Mouse (Mus musculus) intestine, embryonic 16.5 days (tissue): ENCODE measurements around the gene Iffo1. TPM values are rescaled to one million over a fixed set of nuclear protein-coding genes. Genes with fewer than 3 reads are reported as not detected.
A peak's percentile ranks its signal among the peaks of the same experiment; 100 is the strongest.

Experiments used
- ATAC-seq: fragments of 200-750 bp; cut with Nextera tagmentation; 2 replicates; pipeline ENCODE4 v1.8.0; 2017; ENCODE audit warnings: moderate TSS enrichment, moderate library complexity
- H3K27ac ChIP-seq: fragments of 300-500 bp; sonication (generic); 2 replicates; pipeline ENCODE4 v1.5.1; 2014; ENCODE audit warnings: mild to moderate bottlenecking, low read length
- H3K27me3 ChIP-seq: fragments of 300-500 bp; sonication (generic); replicated peaks from 2 replicates; pipeline ENCODE4 v1.6.1; 2014; ENCODE audit warnings: low read length, control low read depth, mixed read lengths; ENCODE audit not compliant: control insufficient read depth, insufficient read depth
- H3K36me3 ChIP-seq: fragments of 300-500 bp; sonication (generic); 2 replicates; pipeline ENCODE4 v1.6.1; 2014; ENCODE audit warnings: low read length, control low read depth; ENCODE audit not compliant: control insufficient read depth, insufficient read depth
- H3K4me1 ChIP-seq: fragments of 300-500 bp; sonication (generic); 2 replicates; pipeline ENCODE4 v1.6.1; 2014; ENCODE audit warnings: low read length, control low read depth, mixed read lengths; ENCODE audit not compliant: control insufficient read depth, insufficient read depth
- H3K4me2 ChIP-seq: fragments of 300-500 bp; sonication (generic); 2 replicates; pipeline ENCODE4 v1.6.1; 2014; ENCODE audit warnings: low read depth, low read length, control low read depth
- H3K4me3 ChIP-seq: fragments of 300-500 bp; sonication (generic); 2 replicates; pipeline ENCODE4 v1.5.1; 2014; ENCODE audit warnings: mild to moderate bottlenecking, low read length
- H3K9ac ChIP-seq: fragments of 300-500 bp; sonication (generic); 2 replicates; pipeline ENCODE4 v1.6.1; 2014; ENCODE audit warnings: low read depth, low read length
- H3K9me3 ChIP-seq: fragments of 300-500 bp; sonication (generic); 2 replicates; pipeline ENCODE4 v1.6.1; 2016; ENCODE audit warnings: low read length, control low read depth; ENCODE audit not compliant: control insufficient read depth
- WGBS: fragments of 180-500 bp; shearing (Covaris S2); extraction: QIAGEN DNeasy Blood & Tissue Kit; methylation state at CpG from one replicate; pipeline ENCODE4 v1.1.7; 2014; 5-methylcytosine and 5-hydroxymethylcytosine counted together
- polyA plus RNA-seq: library from polyadenylated mRNA; unstranded; fragments of >200 nt; fragmentation: Nextera tagmentation; extraction: Ambion mirVana; gene quantifications from 2 replicates; pipeline ENCODE4 v1.2.1, GENCODE M21; 2015

Iffo1 gene
- 4.5 and 5.3 TPM in 2 replicates for polyA plus RNA-seq

DNA sequence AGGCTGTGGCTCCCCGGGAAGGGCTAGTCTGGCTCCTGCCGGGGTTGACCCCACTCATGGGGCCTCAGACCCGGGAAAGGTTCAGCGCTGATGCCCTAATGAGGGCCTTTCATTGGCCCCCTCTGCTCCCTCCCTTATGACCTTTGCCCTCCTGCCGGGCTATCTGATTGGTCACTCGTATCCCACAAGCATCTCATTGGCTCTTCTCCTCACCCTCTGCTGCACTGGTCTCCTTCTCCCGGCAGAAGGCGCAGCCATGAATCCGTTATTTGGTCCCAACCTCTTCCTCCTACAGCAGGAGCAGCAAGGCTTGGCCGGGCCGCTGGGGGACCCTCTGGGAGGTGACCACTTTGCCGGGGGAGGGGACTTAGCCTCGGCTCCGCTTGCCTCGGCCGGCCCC is at the start of gene Iffo1:
TSS of gene Iffo1 (plus strand) at position 241 of the 400 bp plus-strand sequence.
- peak; percentile 93 for ATAC-seq
- H3K4me1 ChIP-seq = peaks cover 42% of the 10 kb centered on the region
- no peaks in the 10 kb centered on the region for H3K9me3 ChIP-seq
- no peaks in the 10 kb centered on the region for H3K27me3 ChIP-seq
- peak within 1 kb of the TSS; percentile 79 for H3K9ac ChIP-seq
- peaks cover 22% of the 10 kb centered on the region; the same call in 1 of the 2 replicates for H3K36me3 ChIP-seq
- H3K27ac ChIP-seq = peak within 1 kb of the TSS; percentile 84
- 2% methylated on average over 16 of the region's 16 CpGs for WGBS
- peak within 1 kb of the TSS; percentile 75 for H3K4me2 ChIP-seq
- peak within 1 kb of the TSS; percentile 67 for H3K4me3 ChIP-seq

DNA sequence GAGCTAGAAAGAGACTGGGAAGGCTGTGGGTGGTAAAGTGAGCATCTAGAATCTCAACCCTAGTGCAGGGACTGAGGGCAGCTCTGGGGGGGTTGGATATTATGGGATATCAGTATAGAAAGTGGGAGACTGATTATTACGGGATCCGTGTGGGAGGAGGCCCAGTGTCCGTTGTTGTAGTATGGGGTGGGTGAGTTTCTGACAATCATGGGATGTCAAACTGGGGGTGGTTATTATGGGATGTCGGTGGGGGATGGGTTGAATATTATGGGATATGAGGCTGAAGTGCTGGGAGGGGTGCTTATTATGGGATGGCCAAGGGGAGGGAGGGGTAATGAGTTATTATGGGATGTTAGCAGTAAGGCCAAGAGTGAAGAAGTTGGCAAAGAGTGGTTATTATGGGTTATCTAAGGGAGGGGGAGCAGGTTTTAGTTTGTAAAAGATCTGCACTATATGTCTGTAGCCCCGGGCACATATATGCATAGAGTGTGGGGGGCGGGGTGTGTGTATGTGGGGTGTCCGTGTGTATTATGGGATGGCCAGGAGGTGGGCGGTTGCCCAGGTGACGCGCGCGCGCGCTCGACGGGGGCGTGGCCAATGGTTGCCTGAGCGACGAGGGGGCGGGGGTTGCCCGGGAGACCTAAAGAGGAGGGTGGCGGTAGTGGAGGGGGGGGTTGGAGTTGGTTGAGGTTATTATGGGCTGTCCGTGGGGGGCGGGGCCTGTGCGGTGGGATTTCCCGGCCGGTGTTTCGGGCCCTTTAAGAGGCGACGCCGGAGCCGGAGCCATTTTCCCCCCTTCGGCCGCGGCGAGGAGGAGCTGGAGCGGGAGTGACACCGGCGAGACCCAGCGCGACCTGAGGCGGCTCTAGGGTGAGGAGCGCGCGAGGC is 49.4 kb upstream of the Iffo1 start, which contains the start of gene Chd4:
TSS of gene Chd4 (plus strand) at position 591 of the 888 bp plus-strand sequence.
- peak within 1 kb of the TSS; percentile 98 for H3K4me3 ChIP-seq
- peak within 1 kb of the TSS; percentile 97 for H3K27ac ChIP-seq
- peak within 1 kb of the TSS; percentile 94 for H3K4me2 ChIP-seq
- peak; percentile 77 for ATAC-seq
- no peaks in the 10 kb centered on the region for H3K9me3 ChIP-seq
- H3K4me1 ChIP-seq = peaks cover 31% of the 10 kb centered on the region
- H3K9ac ChIP-seq = peak within 1 kb of the TSS; percentile 96
- WGBS = 2% methylated on average over 45 of the region's 45 CpGs
- peaks cover 2% of the 10 kb centered on the region; the same call in 1 of the 2 replicates for H3K36me3 ChIP-seq
- H3K27me3 ChIP-seq = no peaks in the 10 kb centered on the region

DNA sequence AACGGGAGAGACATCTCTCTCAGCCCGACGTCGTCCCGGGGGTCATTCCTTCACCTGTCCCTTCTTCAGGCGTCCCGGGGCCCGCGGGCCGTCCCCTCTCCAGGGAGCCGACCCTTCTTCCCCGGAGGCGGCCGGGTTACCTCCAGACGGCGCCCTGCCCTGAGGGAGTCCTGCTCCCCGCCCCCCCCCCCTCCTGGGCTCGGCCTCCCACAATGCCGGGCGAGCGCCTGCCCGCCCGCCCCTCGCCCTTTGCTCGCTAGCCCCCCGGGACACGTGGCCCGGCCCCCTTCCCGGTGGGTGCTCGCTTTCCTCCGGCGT is 48.8 kb upstream of the Iffo1 start:
- Histone ChIP-seq H3K36me3 (peaks cover 2% of the 10 kb centered on the region; the same call in 1 of the 2 replicates), H3K9me3 (no peaks in the 10 kb centered on the region), H3K4me3 (peak overlapping the region; percentile 98), H3K4me2 (peak overlapping the region; percentile 94), H3K27me3 (no peaks in the 10 kb centered on the region), H3K27ac (peak overlapping the region; percentile 97), H3K9ac (peak overlapping the region; percentile 96), H3K4me1 (peaks cover 29% of the 10 kb centered on the region)
- peak; percentile 54 for ATAC-seq
- WGBS = 2% methylated on average over 17 of the region's 32 CpGs

DNA sequence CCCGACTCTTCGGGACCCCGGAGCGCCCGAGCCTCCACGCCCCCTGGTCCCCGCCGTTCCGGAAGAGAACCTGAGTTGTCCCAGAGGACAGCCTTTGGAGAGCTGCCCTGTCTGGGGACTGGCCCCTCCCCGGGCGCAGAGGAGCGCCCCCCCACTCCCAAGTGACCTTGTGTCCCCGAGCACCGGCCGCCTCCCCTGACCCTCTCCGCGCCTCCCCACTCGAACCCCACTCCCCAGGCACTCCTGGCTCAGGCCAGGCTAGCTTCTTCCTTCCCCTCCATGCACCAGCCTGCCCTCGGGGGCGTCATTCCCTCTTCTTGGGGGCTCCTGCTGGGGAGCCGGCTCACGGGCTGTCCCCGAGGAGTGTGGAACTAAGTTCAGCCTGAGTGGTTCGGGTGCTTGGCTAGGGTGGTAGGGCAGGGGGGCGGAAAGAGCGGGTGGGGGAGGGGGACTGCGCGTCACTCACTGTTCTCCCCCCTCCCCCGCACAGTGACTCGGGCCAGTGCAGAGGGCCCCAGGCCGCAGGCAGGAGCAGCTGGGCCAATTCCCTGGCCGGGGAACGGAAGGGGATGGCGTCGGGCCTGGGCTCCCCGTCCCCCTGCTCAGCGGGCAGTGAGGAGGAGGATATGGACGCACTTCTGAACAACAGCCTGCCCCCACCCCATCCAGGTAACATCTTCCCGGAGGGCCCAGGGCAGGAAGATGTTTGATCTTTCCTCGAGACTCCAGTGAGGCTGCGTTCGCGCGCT is 48.3 kb upstream of the Iffo1 start:
- peaks cover 29% of the 10 kb centered on the region for H3K4me1 ChIP-seq
- ATAC-seq = peak; percentile 61
- H3K27ac ChIP-seq = peak overlapping the region; percentile 97
- WGBS = under 1% methylated on average over 41 of the region's 44 CpGs
- peaks cover 2% of the 10 kb centered on the region; the same call in 1 of the 2 replicates for H3K36me3 ChIP-seq
- H3K9ac ChIP-seq = peak overlapping the region; percentile 96
- peak overlapping the region; percentile 94 for H3K4me2 ChIP-seq
- H3K27me3 ChIP-seq = no peaks in the 10 kb centered on the region
- H3K4me3 ChIP-seq = peak overlapping the region; percentile 98
- H3K9me3 ChIP-seq = no peaks in the 10 kb centered on the region

DNA sequence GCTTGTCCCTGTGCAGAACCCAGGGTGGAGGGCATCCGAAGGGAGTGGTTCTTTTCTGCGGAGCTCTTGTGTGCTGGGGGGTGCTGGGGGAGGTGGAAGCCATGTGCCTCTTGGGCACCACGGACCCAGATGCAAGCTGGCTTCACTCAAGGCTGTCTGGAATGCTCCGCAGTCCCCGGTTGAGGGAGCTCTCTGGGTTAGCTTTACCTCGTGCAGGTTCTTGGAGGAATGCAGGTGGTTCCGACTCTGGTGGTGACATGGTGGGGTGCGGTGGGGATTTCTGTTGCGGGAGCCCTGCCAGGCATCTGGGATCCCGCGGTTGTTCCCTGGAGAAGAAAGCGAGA is 47.7 kb upstream of the Iffo1 start:
- ATAC-seq = peak; percentile 10
- H3K4me3 ChIP-seq = peak overlapping the region; percentile 98
- H3K36me3 ChIP-seq = peaks cover 3% of the 10 kb centered on the region; the same call in 1 of the 2 replicates
- H3K9ac ChIP-seq = peak overlapping the region; percentile 96
- H3K4me1 ChIP-seq = peaks cover 29% of the 10 kb centered on the region
- peak overlapping the region; percentile 94 for H3K4me2 ChIP-seq
- H3K9me3 ChIP-seq = no peaks in the 10 kb centered on the region
- under 1% methylated on average over 12 of the region's 12 CpGs for WGBS
- peak overlapping the region; percentile 97 for H3K27ac ChIP-seq
- no peaks in the 10 kb centered on the region for H3K27me3 ChIP-seq

DNA sequence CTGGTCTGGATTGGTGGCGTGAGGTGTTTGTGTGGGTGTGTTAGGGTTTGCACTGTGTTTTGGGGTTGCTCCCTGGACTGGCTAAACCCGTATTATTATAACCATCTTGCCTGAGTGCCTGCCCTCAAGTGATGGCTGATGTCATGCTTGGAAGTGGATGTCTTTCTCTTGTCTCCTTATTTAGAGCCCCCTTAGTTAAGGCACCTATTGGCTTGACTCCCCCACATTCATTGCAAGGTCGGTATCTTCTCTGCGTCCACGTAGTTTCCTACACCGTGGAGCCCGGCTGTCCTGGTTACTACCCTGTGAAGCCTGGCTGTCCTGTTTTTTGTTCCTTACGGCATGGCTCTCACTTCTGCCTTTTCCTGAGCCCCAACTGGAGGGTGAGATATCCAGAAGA is 47.1 kb upstream of the Iffo1 start:
- ATAC-seq = no peak

DNA sequence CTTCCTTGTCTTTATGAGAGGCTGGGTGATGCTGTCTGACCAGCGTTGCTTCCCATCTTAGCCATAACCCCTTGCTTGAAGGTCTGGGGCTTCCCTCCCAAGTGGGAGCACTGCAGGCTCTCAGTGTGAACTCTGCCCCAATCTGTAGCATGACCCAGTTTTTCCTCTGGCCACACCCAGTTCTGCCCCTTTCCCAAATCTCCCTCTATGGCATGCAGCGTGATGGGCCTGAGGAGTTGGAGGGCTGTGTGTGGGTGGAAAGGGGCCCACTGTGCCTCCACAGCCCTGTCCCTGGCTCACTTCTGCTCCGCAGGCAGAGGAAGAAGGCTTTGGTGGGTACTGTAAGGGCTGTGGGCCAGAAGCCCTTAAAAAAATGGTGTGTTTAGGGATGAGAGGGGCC is 46.5 kb upstream of the Iffo1 start:
- no peaks in the 10 kb centered on the region for H3K9me3 ChIP-seq
- no peak overlapping the region for H3K27ac ChIP-seq
- H3K4me1 ChIP-seq = peaks cover 29% of the 10 kb centered on the region
- H3K27me3 ChIP-seq = no peaks in the 10 kb centered on the region
- peaks cover 9% of the 10 kb centered on the region; the same call in 1 of the 2 replicates for H3K36me3 ChIP-seq
- peak overlapping the region; percentile 94 for H3K4me2 ChIP-seq
- peak overlapping the region; percentile 96 for H3K9ac ChIP-seq
- 58% methylated on average over 3 of the region's 3 CpGs for WGBS
- H3K4me3 ChIP-seq = peak overlapping the region; percentile 98
- ATAC-seq = no peak

More for the DNA sequence above, 47.1 kb upstream of the Iffo1 start:
- WGBS = 46% methylated on average over 8 of the region's 8 CpGs
- peaks cover 7% of the 10 kb centered on the region; the same call in 1 of the 2 replicates for H3K36me3 ChIP-seq
- no peak overlapping the region for H3K27ac ChIP-seq
- H3K9ac ChIP-seq = peak overlapping the region; percentile 96
- H3K4me3 ChIP-seq = peak overlapping the region; percentile 98
- peak overlapping the region; percentile 94 for H3K4me2 ChIP-seq
- no peaks in the 10 kb centered on the region for H3K27me3 ChIP-seq
- no peaks in the 10 kb centered on the region for H3K9me3 ChIP-seq
- peaks cover 29% of the 10 kb centered on the region for H3K4me1 ChIP-seq

DNA sequence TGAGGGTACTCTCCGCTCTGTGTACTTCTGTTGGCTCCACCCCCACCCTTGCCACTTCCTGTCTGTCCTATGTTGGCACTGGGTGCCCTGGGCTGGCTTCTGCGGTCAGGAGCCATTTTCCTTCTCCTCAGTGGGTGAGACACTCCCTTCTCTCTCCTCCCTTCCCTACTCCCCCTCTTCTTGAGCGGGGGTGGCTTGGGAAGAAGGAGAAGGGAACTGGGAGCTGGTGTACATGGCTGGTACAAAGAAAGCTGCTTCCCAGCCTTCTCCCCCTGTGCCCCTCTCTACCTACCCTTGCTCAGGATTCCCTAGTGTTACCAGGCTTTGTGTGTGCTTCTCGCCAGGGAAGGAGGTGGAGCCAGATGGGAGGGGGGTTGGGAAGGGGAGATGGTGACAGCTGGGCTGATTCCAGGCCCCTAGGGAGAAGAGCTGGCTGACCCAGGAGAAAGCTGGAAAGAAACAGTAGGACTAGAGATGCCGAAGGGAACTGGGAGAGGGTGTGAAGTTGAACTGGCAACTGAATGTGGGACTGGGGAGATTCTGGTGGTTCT is 45.5 kb upstream of the Iffo1 start:
- H3K4me3 ChIP-seq = peak overlapping the region; percentile 27
- WGBS = 45% methylated on average over 5 of the region's 5 CpGs
- ATAC-seq = no peak
- H3K27ac ChIP-seq = peak overlapping the region; percentile 48; the same call in 1 of the 2 replicates
- H3K4me2 ChIP-seq = peak overlapping the region; percentile 44
- H3K27me3 ChIP-seq = no peaks in the 10 kb centered on the region
- H3K9me3 ChIP-seq = no peaks in the 10 kb centered on the region
- H3K4me1 ChIP-seq = peaks cover 29% of the 10 kb centered on the region
- H3K36me3 ChIP-seq = peaks cover 12% of the 10 kb centered on the region
- H3K9ac ChIP-seq = peak overlapping the region; percentile 46; the same call in 1 of the 2 replicates

DNA sequence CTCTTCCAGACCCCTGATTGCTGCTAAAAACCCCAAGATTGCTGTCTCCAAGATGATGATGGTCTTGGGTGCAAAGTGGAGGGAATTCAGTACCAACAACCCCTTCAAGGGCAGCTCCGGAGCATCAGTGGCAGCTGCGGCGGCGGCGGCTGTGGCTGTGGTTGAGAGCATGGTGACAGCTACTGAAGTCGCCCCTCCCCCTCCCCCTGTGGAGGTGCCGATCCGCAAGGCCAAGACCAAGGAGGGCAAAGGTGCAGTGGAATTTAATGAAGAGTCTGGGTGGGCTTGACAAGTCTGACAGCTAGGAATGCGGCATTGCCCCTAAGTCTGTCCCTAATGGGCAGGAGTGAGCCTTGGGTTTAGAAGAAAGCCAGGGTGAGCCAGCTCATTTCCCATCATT is 43.6 kb upstream of the Iffo1 start:
- WGBS = 90% methylated on average over 9 of the region's 9 CpGs
- H3K36me3 ChIP-seq = peaks cover 28% of the 10 kb centered on the region

More for the DNA sequence above, 43.6 kb upstream of the Iffo1 start:
- Histone ChIP-seq H3K4me1 (peaks cover 29% of the 10 kb centered on the region), H3K9me3 (no peaks in the 10 kb centered on the region), H3K27me3 (no peaks in the 10 kb centered on the region), H3K9ac (no peak overlapping the region), H3K27ac (no peak overlapping the region), H3K4me2 (no peak overlapping the region), H3K4me3 (no peak overlapping the region)
- no peak for ATAC-seq
